Mouse (Mus musculus) heart, postnatal 36 days (tissue): ENCODE data around the gene Mad1l1. TPM values are rescaled to one million over a fixed set of nuclear protein-coding genes. Genes with fewer than 3 reads are reported as not detected.
A peak's percentile ranks its signal among the peaks of the same experiment; 100 is the strongest.
"Not testable (repeated sequence)": the region's sequence is repeated elsewhere in the genome, so short reads cannot be mapped to it uniquely, and the experiment has no call there.

Experiments
- DNase-seq, 2 experiments: peaks; one replicate each; pipeline ENCODE4 v3.0.0; 2021 to 2022
- intact Hi-C: fragments of 180-260 bp; cut with DNase I; formaldehyde crosslinking; loops from one replicate; pipeline ENCODE4 v1.15.1; 2025
- total RNA-seq, 2 experiments: library from RNA; stranded (reverse); gene quantifications; 2 replicates each; pipeline ENCODE4 v1.2.3; 2021

Gene Mad1l1
- total RNA-seq: 10 to 100 TPM in 1 of 2 experiments, 1 to 10 TPM in 1; 9.6 to 10.6 TPM

- DNase-seq: peak; percentile 94
- intact Hi-C loops: no loop called here
Observed at GRCm38 (mm10) chr5:140321042-140321755, at the start of gene Mad1l1, which contains the start of gene Nudt1. TSS of gene Mad1l1 (minus strand) at chr5:140321552. TSS of gene Nudt1 (plus strand) at chr5:140321656.

DNA sequence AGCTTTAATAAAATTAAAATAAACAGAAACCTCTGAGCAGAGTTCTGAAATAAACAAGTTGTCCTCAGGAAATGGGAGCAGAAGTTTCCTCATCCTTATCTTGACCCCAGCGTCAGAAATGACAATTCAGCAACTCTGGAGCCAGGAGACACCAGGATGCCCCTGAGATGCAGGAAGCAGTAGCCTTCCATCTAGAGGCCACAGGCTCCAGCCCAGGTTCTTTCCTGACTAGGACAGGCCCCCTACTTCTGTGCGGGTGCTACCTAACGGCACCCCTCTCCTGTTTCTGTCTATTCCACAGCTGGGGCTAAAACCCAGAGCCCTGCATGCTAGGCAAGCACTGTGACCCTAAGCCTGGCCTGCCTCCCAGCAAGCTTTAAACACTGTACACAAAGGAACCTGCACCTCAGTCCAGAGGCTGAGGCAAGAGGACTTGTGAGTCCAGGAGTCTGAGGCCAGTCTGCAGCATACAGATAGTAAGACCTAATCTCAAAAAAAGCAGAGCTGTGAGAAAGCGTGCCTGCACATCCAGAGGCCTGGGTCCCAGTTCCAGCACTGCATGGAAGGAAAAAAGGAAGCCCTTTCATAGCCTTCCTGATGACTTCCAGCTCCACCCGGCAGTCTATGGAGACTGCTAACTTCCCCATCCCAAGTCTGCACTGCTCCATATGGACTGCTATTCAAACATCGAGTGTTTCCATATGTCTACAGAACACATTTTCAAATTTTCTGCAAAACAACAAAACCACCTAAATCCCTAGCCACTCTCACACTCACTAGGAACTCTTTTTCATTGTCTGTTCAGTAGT is 49.3 kb upstream of the Mad1l1 start:
- DNase-seq: peak; percentile 18 to 51
- intact Hi-C loops: no loop called here

DNA sequence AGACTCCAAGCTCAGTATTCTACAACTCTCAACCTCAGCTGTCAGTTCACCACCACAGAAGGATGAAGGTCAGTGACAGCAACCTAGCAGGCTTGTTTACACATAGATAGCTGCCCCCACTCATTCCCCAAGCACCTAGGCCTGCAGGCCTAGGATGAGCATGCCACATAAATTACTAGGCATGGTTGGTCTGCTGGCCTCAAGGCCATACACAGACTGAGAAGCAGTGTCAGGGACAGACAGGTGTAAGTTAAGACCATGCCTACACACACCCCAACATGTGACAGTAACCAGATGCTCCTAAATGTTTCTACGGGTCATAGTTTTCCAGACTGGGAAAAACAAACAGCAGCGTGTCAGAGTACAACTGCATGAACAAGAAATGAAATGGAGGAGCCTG is 48.1 kb upstream of the Mad1l1 start:
- no peak for DNase-seq
- intact Hi-C loops: no loop called here

DNA sequence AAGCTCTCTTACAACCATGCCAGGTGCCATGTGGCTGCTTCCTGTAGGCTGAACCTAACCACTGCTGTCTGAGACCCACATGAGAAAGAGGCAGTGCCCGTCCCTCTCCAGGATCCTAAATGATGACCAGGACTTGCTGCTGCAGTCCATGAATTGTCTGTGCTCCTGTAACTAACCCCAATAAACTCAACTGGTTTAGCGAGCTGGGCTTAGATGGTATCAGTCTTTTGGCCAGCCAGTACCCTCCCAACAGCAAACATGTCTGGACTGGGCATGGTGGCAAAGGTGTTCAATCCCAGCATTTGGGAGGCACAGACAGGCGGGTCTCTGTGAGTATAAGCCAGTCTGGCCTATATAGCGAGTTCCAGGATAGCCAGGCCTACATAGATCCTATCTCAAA is 47.6 kb upstream of the Mad1l1 start:
- no peak for DNase-seq
- intact Hi-C loops: no loop called here

- DNase-seq, intact Hi-C loops: not testable (repeated sequence)
Observed at GRCm38 (mm10) chr5:140368126-140368525, 46.8 kb upstream of the Mad1l1 start.

- intact Hi-C loops: no loop called here
- DNase-seq: no peak
Observed at GRCm38 (mm10) chr5:140364415-140364814, 43.1 kb upstream of the Mad1l1 start.

DNA sequence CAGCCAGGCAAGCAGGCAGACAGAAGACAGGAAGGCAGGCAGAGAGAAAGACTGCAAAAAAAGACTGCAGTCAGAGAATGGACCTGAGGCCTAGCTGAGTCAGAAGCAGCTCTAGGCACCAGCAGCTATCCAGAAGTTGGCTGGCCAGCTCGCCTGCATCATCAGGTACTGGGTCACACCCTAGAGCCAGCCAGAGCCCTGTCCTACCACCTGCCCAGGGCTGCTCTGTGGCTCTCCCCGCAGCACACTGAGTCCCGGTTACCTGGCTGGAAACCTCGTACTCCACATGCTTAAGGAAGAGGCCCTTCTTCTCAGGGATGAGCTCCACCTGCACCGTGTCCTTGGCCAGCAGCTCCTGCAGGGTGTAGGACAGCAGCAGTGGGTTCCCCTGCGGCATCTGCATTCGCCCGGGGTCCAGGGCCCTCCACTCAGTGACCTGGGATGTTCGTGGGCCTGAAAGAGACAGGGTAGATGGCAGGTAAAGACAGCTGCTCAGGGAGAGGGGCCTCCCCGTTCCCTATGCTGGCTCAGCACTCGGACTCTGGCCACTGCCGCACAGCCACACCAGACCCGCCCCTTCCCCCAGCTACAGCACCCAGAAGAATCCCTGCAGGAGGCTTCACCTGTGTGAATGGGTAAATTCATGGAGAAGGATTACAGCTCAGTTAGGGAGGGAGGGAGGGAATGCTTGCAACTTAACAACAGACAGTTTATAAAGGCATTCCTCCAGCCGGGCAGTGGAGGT is 38.8 kb upstream of the Mad1l1 start:
- DNase-seq: no peak
- intact Hi-C loops: no loop called here

DNA sequence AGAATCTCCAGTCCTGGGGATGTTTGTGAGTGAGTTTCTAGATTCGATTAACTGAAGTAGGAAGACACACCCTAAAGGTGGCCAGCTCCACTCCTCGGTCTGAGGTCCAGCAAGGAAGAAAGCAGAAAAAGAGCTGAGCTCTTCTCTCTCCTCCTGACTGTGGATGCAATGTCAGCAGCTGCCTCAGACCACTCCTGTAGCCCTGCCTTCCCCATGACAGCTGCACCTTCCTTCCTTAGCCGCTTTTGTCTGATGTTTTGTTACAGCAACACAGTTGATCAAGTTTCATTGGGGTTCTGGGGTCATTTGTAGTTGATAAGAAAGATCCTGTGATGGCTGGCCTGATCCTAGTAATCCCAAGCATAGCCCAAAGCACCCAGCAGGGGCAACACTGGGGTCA is 36.1 kb upstream of the Mad1l1 start:
- no peak for DNase-seq
- intact Hi-C loops: no loop called here

DNA sequence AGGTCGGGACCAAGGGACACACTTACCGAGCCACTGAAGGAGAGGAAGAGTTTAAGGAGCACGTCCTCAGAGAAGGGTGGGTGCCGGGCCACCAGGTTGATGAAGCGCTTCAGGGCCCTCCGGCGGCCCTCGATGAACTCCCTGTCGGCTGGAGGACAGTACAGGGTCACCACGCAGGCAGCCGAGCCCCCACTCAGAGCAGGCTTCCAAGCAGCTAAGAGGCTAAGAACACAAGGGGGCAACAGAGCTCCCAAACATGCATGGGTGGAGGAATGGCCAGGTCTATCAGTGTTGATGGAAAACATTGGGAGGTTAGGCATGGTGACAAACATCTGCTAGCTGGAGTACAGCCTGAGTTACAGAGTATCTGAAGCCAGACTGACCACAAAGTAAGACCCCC is 34.6 kb upstream of the Mad1l1 start:
- intact Hi-C loops: no loop called here

GRCm38 (mm10) chr5:140352352-140352751 is 31.0 kb upstream of the Mad1l1 start:
- intact Hi-C loops: no loop called here
- no peak for DNase-seq

More for the DNA sequence above, 34.6 kb upstream of the Mad1l1 start:
- DNase-seq: no peak

GRCm38 (mm10) chr5:140350731-140351497 is 29.6 kb upstream of the Mad1l1 start:
- DNase-seq: no peak
- intact Hi-C loops: no loop called here

GRCm38 (mm10) chr5:140349882-140350281 is 28.5 kb upstream of the Mad1l1 start:
- intact Hi-C loops: no loop called here
- DNase-seq: no peak

DNA sequence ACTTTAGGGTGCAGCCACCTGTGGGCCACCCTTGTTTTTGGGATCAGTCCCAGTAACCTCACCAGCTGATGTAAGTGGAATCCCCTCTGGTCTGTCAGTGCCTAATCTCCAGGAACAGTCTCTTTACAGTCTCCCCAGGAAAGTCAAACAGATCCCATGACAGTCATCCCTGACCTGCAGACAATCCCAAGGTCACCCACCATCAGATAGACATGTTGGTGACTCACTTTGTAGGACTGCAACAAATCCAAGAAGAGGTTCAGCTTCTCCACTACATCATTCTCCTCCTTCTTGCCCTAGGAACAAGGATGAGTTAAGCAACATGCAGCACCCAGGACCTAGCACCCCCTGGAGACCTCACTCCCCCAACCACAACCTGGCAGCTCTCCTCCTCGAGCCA is 24.7 kb upstream of the Mad1l1 start:
- no peak for DNase-seq
- intact Hi-C loops: no loop called here

GRCm38 (mm10) chr5:140345244-140345643 is 23.9 kb upstream of the Mad1l1 start:
- intact Hi-C loops: no loop called here
- no peak for DNase-seq

- intact Hi-C loops: no loop called here
Observed at GRCm38 (mm10) chr5:140342880-140343279, 21.5 kb upstream of the Mad1l1 start.

GRCm38 (mm10) chr5:140339836-140340235 is 18.5 kb upstream of the Mad1l1 start:
- intact Hi-C loops: loop anchor here (5.0 kb wide), 1 partner anchor 197 kb away; no protein-coding TSS in a partner anchor
- no peak for DNase-seq

More at GRCm38 (mm10) chr5:140342880-140343279, 21.5 kb upstream of the Mad1l1 start:
- DNase-seq: no peak

DNA sequence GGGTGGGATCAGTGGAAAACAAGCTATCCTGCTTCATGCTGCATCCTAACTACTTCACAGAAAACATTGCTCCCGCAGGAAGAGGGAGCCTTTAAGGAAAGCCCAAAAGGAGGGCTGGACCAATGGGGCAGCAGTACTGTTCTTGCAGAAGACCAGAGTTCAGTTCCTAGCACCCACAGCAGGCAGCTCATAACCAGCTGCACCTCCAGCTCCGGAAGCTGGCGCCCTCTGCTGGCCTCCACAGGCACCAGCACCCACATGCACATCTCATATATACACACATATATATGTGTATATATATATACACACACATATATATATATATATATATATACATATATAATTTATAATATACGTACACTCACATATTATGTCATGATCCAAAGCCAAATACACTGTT is 17.4 kb upstream of the Mad1l1 start:
- no peak for DNase-seq
- intact Hi-C loops: loop anchor here (5.0 kb wide), 1 partner anchor 199 kb away; no protein-coding TSS in a partner anchor

GRCm38 (mm10) chr5:140336680-140337079 is 15.3 kb upstream of the Mad1l1 start:
- DNase-seq: peak; percentile 32 to 50
- intact Hi-C loops: loop anchor here (2.0 to 5.0 kb wide), 2 partner anchors 60 to 201 kb away; no protein-coding TSS in a partner anchor

GRCm38 (mm10) chr5:140333631-140334030 is 12.3 kb upstream of the Mad1l1 start:
- DNase-seq: no peak
- intact Hi-C loops: loop anchor here (2.0 to 5.0 kb wide), 2 partner anchors 79 to 495 kb away; no protein-coding TSS in a partner anchor

GRCm38 (mm10) chr5:140332519-140332918 is 11.2 kb upstream of the Mad1l1 start:
- DNase-seq: no peak
- intact Hi-C loops: loop anchor here (2.0 to 5.0 kb wide), 2 partner anchors 80 to 494 kb away; no protein-coding TSS in a partner anchor
